Mouse (Mus musculus) CD4-positive helper T cell, adult 2 months (primary cell): ENCODE results near the gene Aff3.
A peak's percentile ranks its signal among the peaks of the same experiment; 100 is the strongest.

ENCODE experiments used
- DNase-seq: peaks from one replicate; pipeline ENCODE4 v3.0.0-alpha.2; 2012; ENCODE audit warnings: low read depth, missing footprints, low spot score

Aff3 gene

DNA sequence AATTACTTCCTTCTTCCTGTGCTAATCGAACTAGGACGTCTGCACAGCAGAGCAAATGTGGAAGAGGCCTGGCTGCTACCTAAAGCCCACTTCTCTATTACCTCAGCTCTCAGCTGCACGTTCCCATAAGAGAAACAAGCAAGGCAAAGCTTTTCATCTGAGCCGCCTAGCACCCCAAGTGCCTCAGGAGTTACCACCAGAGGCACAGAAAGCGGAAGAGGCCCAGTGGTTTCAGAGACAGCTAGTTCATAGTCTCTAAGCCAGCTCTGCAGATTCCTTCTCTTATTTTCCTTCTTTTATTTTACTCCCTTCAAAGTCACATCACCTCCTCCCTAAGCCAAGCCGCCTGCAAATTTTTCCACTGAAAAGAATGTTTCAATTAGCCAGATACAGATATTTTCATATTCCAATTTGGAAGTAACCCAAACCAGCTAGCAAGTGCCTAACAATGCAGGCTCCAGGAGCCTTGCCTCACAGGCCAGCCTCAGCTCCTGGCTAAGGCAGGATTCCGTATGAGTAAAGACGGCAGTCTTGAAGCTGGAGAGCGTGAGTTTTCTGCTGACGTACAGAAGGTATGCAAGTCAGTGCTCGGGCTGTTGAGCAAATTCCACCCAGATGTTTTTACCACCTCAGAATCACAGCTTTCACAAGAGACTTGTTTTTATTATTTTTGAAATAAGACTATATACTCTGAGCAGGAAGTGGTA, 62.8 kb downstream of the Aff3 start:
- DNase-seq, result peak; percentile 52

DNA sequence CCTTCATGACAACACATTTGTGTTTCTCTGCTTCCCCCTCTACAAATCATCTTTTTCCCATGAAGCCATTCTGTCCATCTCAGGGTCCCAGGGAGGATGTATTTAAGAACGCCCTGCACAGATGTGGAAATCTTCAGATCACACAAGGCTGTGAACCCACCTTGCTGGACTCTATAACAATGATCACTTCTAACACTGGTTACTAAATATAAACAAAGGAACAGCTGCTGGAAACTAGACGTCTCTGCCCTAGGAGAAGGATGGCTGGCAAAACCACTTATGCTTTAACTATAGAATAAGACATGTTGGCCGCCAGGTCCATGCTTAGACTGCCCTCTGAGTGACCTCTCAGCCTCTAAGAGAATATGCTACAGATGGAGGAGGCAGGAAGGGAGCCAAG, 69.4 kb downstream of the Aff3 start:
- no peak for DNase-seq

- DNase-seq, result no peak
Measured at GRCm38 (mm10) chr1:38594766-38595165, 70.0 kb downstream of the Aff3 start.

- DNase-seq, result no peak
Measured at GRCm38 (mm10) chr1:38591194-38591593, 73.6 kb downstream of the Aff3 start.

DNA sequence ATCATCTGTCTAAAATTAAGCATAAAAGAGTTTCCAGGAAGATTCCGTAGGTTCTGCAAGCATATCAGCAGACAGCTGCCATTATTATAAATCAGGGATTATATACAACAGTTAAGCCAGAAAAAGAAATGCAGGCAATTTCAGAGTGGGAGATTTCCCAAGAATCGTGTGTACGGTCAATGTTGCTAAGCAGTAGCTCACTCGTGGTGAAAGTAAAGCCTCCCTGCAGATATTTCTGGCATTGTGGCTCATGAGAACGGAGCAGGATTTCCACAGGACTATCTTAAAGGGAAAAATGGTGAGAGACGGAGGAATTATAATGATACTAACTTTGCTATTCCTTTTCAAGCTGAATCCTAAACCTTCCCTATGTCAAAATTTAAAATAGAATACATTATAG, 76.0 kb downstream of the Aff3 start:
- no peak for DNase-seq

DNA sequence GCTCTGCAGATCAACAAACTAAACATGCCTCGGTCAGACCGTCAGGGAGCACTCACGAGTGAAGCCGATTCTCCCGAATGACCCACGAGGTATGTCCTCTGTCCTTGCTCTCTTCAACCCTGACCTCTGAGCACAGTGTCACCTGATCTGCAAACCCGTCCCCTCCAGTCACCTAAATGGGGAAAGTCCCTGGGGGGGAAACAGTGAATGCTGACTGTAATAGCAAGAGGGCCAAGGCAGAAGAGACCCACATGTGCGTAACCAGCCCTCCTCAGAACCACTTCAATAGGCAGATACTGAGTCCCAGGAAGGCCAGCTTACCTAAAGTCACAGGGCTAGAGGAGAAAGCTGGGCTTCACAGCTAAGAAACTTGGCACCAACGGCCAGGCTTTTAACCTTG, 82.4 kb downstream of the Aff3 start:
- no peak for DNase-seq

DNA sequence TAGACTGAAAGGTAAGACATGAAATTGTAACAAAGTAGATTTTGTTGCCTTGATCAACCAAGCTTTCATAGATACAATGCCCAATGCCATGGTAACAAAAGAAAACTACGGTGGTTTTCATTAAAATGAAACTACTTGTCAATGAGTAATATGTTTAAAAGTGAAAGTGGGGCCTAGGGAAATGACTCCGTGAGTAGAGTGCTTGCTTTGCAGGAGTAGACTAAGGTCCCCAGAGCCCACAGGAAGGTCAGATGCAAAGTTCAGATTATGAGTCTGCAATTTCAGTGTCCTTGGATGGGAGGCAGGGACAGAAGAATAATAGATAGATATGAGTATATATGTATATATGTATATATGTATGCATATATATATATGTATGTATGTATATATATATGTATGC, 84.2 kb downstream of the Aff3 start:
- peak; percentile 34 for DNase-seq

DNA sequence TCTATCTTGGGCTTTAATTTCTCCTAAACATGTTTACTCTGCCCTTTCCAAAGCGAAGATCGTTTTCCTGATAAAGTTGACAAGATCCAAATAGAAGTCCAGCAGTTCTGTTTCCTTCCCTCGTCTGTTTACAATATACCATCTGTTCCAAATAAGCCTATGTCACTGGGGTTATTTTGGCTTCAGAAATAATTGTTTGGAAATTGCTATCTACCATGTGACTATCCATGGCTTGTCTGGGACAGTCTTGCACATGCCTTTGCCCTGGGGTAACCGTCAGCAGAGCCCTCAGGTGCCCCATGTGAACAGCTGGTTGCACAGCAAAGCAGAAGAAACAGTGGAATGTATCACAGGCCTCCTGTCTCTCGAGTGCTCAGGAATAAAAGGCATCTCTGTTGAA, 86.4 kb downstream of the Aff3 start:
- no peak for DNase-seq

GRCm38 (mm10) chr1:38567791-38568190, 97.0 kb downstream of the Aff3 start:
- DNase-seq, result no peak

GRCm38 (mm10) chr1:38566101-38566678, 98.6 kb downstream of the Aff3 start:
- no peak for DNase-seq

- DNase-seq, result no peak
Measured at GRCm38 (mm10) chr1:38565295-38565777, 99.4 kb downstream of the Aff3 start.

DNA sequence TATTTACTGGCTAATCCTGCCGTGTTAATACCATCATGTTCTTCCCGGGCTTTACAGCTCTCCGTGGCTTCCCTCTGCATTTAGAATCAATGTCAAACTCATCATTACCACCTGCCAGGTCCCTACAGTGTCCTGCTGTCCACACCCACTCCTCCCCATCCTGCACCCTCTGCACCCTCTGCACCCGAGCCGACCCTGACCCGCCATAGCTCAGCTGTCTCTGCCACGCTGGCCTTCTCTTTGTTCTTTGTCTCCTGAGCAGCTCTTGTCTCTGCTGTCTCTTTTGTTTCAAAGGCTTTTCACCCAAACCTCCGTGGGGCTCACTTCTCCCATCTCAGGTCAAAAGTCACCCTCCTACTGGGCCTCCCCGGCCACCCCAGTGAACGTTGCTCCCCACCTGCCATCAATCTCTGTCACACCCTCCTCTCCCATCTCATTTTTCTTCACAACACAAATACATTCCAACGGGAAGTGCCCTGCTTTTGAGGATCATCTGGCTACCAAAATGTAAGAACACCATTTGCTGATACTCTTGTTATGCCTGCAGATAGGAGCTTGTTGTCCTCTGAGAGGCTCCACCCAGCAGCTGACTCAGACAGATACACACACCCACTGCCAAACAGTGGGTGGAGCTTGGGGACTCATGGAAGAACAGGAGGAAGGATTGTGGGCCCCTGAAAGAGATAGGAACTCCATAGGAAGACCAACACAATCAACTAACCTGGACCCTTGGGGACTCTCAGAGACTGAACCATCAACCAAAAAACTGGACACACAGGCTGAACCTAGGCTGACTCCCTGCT, 102.2 kb downstream of the Aff3 start:
- no peak for DNase-seq

- no peak for DNase-seq
Measured at GRCm38 (mm10) chr1:38561331-38561730, 103.4 kb downstream of the Aff3 start.

- no peak for DNase-seq
Measured at GRCm38 (mm10) chr1:38560666-38561065, 104.1 kb downstream of the Aff3 start.

DNA sequence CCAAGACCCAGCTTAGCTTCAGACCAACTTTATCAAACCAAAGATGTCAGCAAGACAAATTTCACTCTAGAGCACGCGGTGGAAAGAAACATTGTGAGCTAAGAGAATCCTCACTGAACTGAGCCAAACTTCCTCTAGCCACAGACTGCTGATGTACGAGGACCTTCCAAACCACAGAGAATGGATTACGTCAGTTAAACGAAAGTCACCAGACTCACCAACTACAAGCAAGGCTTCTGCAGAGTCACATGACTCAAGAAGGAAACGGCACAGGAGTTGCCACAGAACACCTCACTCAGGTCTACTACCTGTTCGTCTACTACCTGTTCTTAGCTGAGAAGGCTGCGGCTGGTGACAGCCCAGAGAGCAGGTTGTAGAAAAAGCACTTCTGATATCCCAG, 107.1 kb downstream of the Aff3 start:
- DNase-seq, result peak; percentile 88

GRCm38 (mm10) chr1:38554546-38554945, 110.2 kb downstream of the Aff3 start:
- no peak for DNase-seq

- no peak for DNase-seq
Measured at GRCm38 (mm10) chr1:38553090-38553489, 111.7 kb downstream of the Aff3 start.

GRCm38 (mm10) chr1:38550579-38550978, 114.2 kb downstream of the Aff3 start:
- no peak for DNase-seq

DNA sequence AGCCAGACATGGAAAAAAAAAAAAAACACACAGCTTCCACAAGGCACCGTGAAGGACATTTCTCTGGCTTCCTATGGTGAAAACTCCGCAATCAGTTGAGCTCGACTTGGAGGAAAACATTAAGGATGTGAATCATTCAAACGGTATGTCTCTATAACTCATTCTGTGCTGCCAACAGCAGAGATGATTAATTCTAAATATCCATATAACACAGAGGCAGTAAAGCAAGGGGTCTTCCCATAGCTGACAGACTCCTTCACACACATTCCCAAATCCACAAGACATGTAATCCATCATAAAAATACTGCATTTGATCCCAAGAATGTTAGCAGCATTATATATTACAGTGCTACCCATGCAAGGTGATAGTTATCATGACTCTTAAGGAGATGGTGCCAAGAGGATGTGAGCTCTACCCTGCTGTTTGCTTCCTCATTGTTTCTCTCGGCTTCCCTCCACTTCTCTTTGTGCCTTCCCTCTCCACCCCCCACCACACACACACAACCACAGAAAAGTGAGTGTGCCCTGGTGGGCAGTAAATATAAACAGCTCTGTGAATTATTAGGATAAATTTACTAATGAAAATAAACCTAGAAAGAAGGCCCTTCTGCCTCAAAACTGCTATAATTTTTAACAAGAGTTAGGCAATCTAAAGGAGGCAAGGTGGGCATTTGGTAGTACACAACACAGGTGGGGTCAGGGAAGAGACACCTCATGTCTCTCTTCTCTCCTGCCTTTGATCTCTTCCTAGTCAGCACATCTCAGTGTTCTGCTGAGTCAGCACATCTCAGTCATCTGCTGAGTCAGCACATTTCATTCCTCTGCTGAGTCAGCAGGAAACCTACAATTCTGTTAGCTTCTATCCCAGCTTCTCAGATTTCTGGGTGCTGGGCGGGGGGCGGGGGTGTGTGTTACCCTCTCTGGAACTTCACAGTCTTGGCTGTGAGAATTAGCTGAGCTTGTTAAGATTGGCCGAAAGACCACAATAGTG, 115.8 kb downstream of the Aff3 start:
- no peak for DNase-seq

GRCm38 (mm10) chr1:38547685-38548084, 117.1 kb downstream of the Aff3 start:
- DNase-seq, result no peak

DNA sequence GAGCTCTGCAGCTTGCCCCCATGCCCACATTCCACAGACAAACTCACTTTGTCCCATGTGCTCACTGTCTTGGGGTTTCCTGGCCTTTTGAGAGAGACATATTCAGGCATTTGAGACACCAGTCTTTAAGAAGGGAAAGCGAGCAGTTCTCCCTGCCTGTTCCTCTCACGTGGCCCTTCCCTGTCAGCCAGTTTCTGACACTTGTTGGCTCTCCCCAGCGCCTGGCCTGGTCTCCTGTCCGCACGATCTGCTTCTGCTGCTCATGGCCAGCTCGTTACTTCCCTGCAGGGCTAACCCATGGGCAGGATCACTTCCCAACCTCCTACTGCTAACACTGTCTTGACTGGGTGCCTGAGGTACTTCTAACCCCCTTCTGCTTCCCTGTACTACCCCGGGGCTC, 118.1 kb downstream of the Aff3 start:
- DNase-seq, result no peak
